Comparison of ENCODE assay signal across 9 mouse cellular contexts in the genomic region with DNA sequence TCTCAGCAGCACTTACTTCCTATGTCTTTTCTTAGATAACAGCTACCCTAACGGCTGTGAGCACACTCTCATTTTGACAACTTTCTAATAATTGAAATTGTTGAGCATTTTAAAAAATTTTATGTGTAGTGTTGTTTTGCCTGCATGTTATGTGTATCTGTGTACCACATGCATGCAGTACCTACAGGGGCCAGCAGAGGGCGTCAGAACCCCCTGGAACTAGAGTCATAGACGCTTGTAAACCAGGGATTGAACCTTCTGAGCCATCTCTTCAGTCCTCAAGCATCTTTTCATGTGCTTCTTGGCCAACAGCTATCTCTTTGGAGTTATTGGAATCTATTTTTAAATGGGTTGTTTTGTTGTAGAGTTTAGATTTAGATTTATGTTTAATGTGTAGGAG. TPM values are rescaled to one million over a fixed set of nuclear protein-coding genes. Genes with fewer than 3 reads are reported as not detected.
DNase-seq lines count a peak whose midpoint lies in the region; ATAC-seq lines count a peak whose summit lies in the region.
"Had no signal": no experiment of that assay in that cellular context is flagged by ENCODE, and none has a peak within 500 bp of the region (broad histone marks: within the 10 kb centered on the region; RNA-seq: fewer than 3 reads in every experiment).

No protein-coding gene starts in this region.

- no peak overlapping the region for H3K4me3 ChIP-seq in midbrain, embryonic 10.5 days
- H3K4me3 ChIP-seq in midbrain, embryonic 15.5 days = no peak overlapping the region
- H3K4me3 ChIP-seq: neural tube, embryonic 12.5 days had no signal

- peaks cover 39% of the 10 kb centered on the region for H3K4me1 ChIP-seq in midbrain, embryonic 10.5 days
- 0 out of 2 replicates have a peak, but pooled peaks cover 3% of the 10 kb centered on the region for H3K4me1 ChIP-seq in midbrain, embryonic 15.5 days

- 30% methylated on average over 3 of the region's 3 CpGs for WGBS in midbrain, embryonic 10.5 days
- 27% methylated on average over 3 of the region's 3 CpGs for WGBS in midbrain, embryonic 15.5 days

- DNase-seq in cerebellum, postnatal 4 days (ENCODE audit: low spot score in 2 of 2) = peak; percentile 44 to 57
- DNase-seq in cerebellum, adult 9-10 months = no peak
- peak; percentile 50 for DNase-seq in midbrain, embryonic 10.5 days (ENCODE audit: low spot score)
- DNase-seq in adrenal gland, postnatal 14 days = peak; percentile 72
- DNase-seq in kidney, postnatal 10 days = peak; percentile 82

- no peak overlapping the region for H3K4me2 ChIP-seq in midbrain, embryonic 15.5 days
- H3K4me2 ChIP-seq: neural tube, embryonic 12.5 days had no signal

- ATAC-seq in midbrain, embryonic 15.5 days (replicated peaks) = no peak
- ATAC-seq in megakaryocyte progenitor cell, adult 5-6 weeks (replicated peaks; ENCODE audit: poor library complexity) = peak; percentile 64
- no peak for ATAC-seq in megakaryocyte-erythroid progenitor cell, adult 5-6 weeks (replicated peaks; ENCODE audit: low FRiP score, low TSS enrichment, poor library complexity, severe bottlenecking)

- peaks cover 4% of the 10 kb centered on the region for H3K36me3 ChIP-seq in midbrain, embryonic 10.5 days
- H3K36me3 ChIP-seq in midbrain, embryonic 15.5 days (replicated peaks) = no peaks in the 10 kb centered on the region
- H3K36me3 ChIP-seq: neural tube, embryonic 12.5 days had no signal

- H3K9me3 ChIP-seq in midbrain, embryonic 10.5 days (replicated peaks) = no peaks in the 10 kb centered on the region
- H3K9me3 ChIP-seq in midbrain, embryonic 15.5 days = no peaks in the 10 kb centered on the region
- H3K9me3 ChIP-seq: neural tube, embryonic 12.5 days had no signal

- no peak overlapping the region for H3K9ac ChIP-seq in midbrain, embryonic 15.5 days
- H3K9ac ChIP-seq: neural tube, embryonic 12.5 days had no signal

- no peak overlapping the region for H3K27ac ChIP-seq in midbrain, embryonic 10.5 days (replicated peaks)
- H3K27ac ChIP-seq in midbrain, embryonic 15.5 days = no peak overlapping the region
- H3K27ac ChIP-seq: neural tube, embryonic 12.5 days had no signal

- no peaks in the 10 kb centered on the region for H3K27me3 ChIP-seq in midbrain, embryonic 10.5 days (ENCODE audit: low read depth, poor library complexity, severe bottlenecking)
- no peaks in the 10 kb centered on the region for H3K27me3 ChIP-seq in midbrain, embryonic 15.5 days (replicated peaks)
- H3K27me3 ChIP-seq: neural tube, embryonic 12.5 days had no signal

RNA-seq across cellular contexts. Expression of a gene that starts 15.6 kb away (rescaled TPM):
- 30.9 and 32.7 TPM in 2 replicates for polyA plus RNA-seq in midbrain, embryonic 10.5 days (2016; fragmentation: Nextera tagmentation; extraction: Ambion mirVana)
- polyA plus RNA-seq in midbrain, embryonic 15.5 days (2015; fragmentation: Nextera tagmentation; extraction: Ambion mirVana) = 33.5 and 35.4 TPM in 2 replicates
- 21.7 and 21.9 TPM in 2 replicates for total RNA-seq in adrenal gland, postnatal 14 days (2021)
- total RNA-seq in megakaryocyte progenitor cell, adult 5-6 weeks (2015) = 4.9 and 6.3 TPM in 2 replicates
- 3.5 and 5.9 TPM in 2 replicates for total RNA-seq in megakaryocyte progenitor cell, adult 5-6 weeks (2017)
- 3.3 TPM in 1 of 2 replicates, not detected in the other for total RNA-seq in megakaryocyte-erythroid progenitor cell, adult 5-6 weeks (2014; fragmentation: Nextera tagmentation)
- total RNA-seq in megakaryocyte-erythroid progenitor cell, adult 5-6 weeks (2017) = 0.50 and 1.4 TPM in 2 replicates

RNA-seq across cellular contexts. Expression of a gene that starts 34.2 kb away (rescaled TPM):
- 0.15 TPM in 1 of 2 replicates, not detected in the other for polyA plus RNA-seq in midbrain, embryonic 10.5 days (2016; fragmentation: Nextera tagmentation; extraction: Ambion mirVana)
- 0.15 TPM in 1 of 2 replicates, not detected in the other for polyA plus RNA-seq in midbrain, embryonic 15.5 days (2015; fragmentation: Nextera tagmentation; extraction: Ambion mirVana)
- total RNA-seq in adrenal gland, postnatal 14 days (2021) = 0.49 and 17.1 TPM in 2 replicates
- not detected in 2 replicates for total RNA-seq in megakaryocyte progenitor cell, adult 5-6 weeks (2015)
- not detected in 2 replicates for total RNA-seq in megakaryocyte progenitor cell, adult 5-6 weeks (2017)
- total RNA-seq in megakaryocyte-erythroid progenitor cell, adult 5-6 weeks (2014; fragmentation: Nextera tagmentation) = not detected in 2 replicates
- not detected in 2 replicates for total RNA-seq in megakaryocyte-erythroid progenitor cell, adult 5-6 weeks (2017)
- polyA plus RNA-seq: neural tube, embryonic 12.5 days had no signal

RNA-seq across cellular contexts. Expression of a gene that starts 40.9 kb away (rescaled TPM):
- 1.6 and 3.0 TPM in 2 replicates for polyA plus RNA-seq in midbrain, embryonic 10.5 days (2016; fragmentation: Nextera tagmentation; extraction: Ambion mirVana)
- polyA plus RNA-seq in midbrain, embryonic 15.5 days (2015; fragmentation: Nextera tagmentation; extraction: Ambion mirVana) = 1.9 and 2.2 TPM in 2 replicates
- total RNA-seq in adrenal gland, postnatal 14 days (2021) = 1.3 and 22.2 TPM in 2 replicates
- total RNA-seq in megakaryocyte progenitor cell, adult 5-6 weeks (2015) = not detected in 2 replicates
- total RNA-seq in megakaryocyte progenitor cell, adult 5-6 weeks (2017) = not detected in 2 replicates
- not detected in 2 replicates for total RNA-seq in megakaryocyte-erythroid progenitor cell, adult 5-6 weeks (2014; fragmentation: Nextera tagmentation)
- total RNA-seq in megakaryocyte-erythroid progenitor cell, adult 5-6 weeks (2017) = not detected in 2 replicates
